In genomic region chr3:63294791-63295190, GRCm38 (mm10) we compare ENCODE assay signal across 10 mouse cellular contexts. TPM values are rescaled to one million over a fixed set of nuclear protein-coding genes. Genes with fewer than 3 reads are reported as not detected.
DNase-seq lines count a peak whose midpoint lies in the region; ATAC-seq and TF ChIP-seq lines count a peak whose summit lies in the region.
"Had no signal": no experiment of that assay in that cellular context is flagged by ENCODE, and none has a peak within 500 bp of the region (broad histone marks: within the 10 kb centered on the region; RNA-seq: fewer than 3 reads in every experiment).

No protein-coding gene starts in this region.

- ATAC-seq in forebrain, embryonic 13.5 days, result no peak
- no peak for ATAC-seq in limb, embryonic 13.5 days (ENCODE audit: low FRiP score, low read depth)

- H3K4me2 ChIP-seq in forebrain, embryonic 13.5 days, result peak overlapping the region; percentile 100
- H3K4me2 ChIP-seq in limb, embryonic 13.5 days (replicated peaks), result peak overlapping the region; percentile 83

- no peaks in the 10 kb centered on the region for H3K9me3 ChIP-seq in E14TG2a.4 (ENCODE audit: low read length)
- no peaks in the 10 kb centered on the region for H3K9me3 ChIP-seq in forebrain, embryonic 13.5 days (replicated peaks)
- H3K9me3 ChIP-seq in limb, embryonic 13.5 days, result no peaks in the 10 kb centered on the region
- H3K9me3 ChIP-seq: liver, embryonic 13.5 days had no signal

- H3K9ac ChIP-seq in forebrain, embryonic 13.5 days, result peak overlapping the region; percentile 67; the same call in 1 of the 2 replicates
- peak overlapping the region; percentile 91 for H3K9ac ChIP-seq in limb, embryonic 13.5 days
- H3K9ac ChIP-seq: liver, embryonic 13.5 days had no signal

- WGBS in forebrain, embryonic 13.5 days, result 37% methylated on average over 4 of the region's 4 CpGs
- 39% methylated on average over 4 of the region's 4 CpGs for WGBS in limb, embryonic 13.5 days

- peak overlapping the region; percentile 80; the same call in 1 of the 2 replicates for H3K4me3 ChIP-seq in gastrocnemius, adult 2 months
- peak overlapping the region; percentile 94 for H3K4me3 ChIP-seq in E14TG2a.4 (replicated peaks; ENCODE audit: low read length)
- H3K4me3 ChIP-seq in forebrain, embryonic 13.5 days, result peak overlapping the region; percentile 70
- H3K4me3 ChIP-seq in limb, embryonic 13.5 days, result peak overlapping the region; percentile 79

- peaks cover 40% of the 10 kb centered on the region for H3K4me1 ChIP-seq in E14TG2a.4 (replicated peaks; ENCODE audit: low read depth, low read length)
- peaks cover 4% of the 10 kb centered on the region; the same call in 1 of the 2 replicates for H3K4me1 ChIP-seq in forebrain, embryonic 13.5 days
- H3K4me1 ChIP-seq in limb, embryonic 13.5 days, result 0 out of 2 replicates have a peak, but pooled peaks cover 20% of the 10 kb centered on the region
- H3K4me1 ChIP-seq: liver, embryonic 13.5 days had no signal

- intact Hi-C loops in gastrocnemius, adult 2 months (cut with DNase I), result no loop called here
- intact Hi-C loops in left cerebral cortex, postnatal 4 days (cut with DNase I), result no loop called here
- intact Hi-C loops in left cerebral cortex, postnatal 25 days (cut with DNase I), result no loop called here

- no peak for TF ChIP-seq CTCF in gastrocnemius, adult 2 months (IDR thresholded peaks at IDR 0.05)
- TF ChIP-seq CTCF in E14TG2a.4 (conservative IDR thresholded peaks at IDR 0.05; ENCODE audit: low read length), result no peak

- H3K27ac ChIP-seq in gastrocnemius, adult 2 months, result no peak overlapping the region
- H3K27ac ChIP-seq in forebrain, embryonic 13.5 days, result no peak overlapping the region
- H3K27ac ChIP-seq in limb, embryonic 13.5 days, result peak overlapping the region; percentile 96; the same call in 1 of the 2 replicates
- H3K27ac ChIP-seq: liver, embryonic 13.5 days had no signal

- no peaks in the 10 kb centered on the region for H3K36me3 ChIP-seq in E14TG2a.4 (ENCODE audit: insufficient read depth, low read length)
- H3K36me3 ChIP-seq in forebrain, embryonic 13.5 days (ENCODE audit: poor library complexity, severe bottlenecking), result no peaks in the 10 kb centered on the region
- no peaks in the 10 kb centered on the region for H3K36me3 ChIP-seq in limb, embryonic 13.5 days
- H3K36me3 ChIP-seq: liver, embryonic 13.5 days had no signal

- no peak for DNase-seq in gastrocnemius, adult 2 months
- no peak for DNase-seq in gastrocnemius, postnatal 10 days
- no peak for DNase-seq in left cerebral cortex, postnatal 4 days
- no peak for DNase-seq in left cerebral cortex, postnatal 25 days (ENCODE audit: low spot score in 2 of 2)
- no peak for DNase-seq in adrenal gland, postnatal 10 days
- DNase-seq: liver, embryonic 13.5 days; thymus, postnatal 25 days had no signal

- H3K27me3 ChIP-seq in E14TG2a.4 (ENCODE audit: insufficient read depth, low read length), result no peaks in the 10 kb centered on the region
- peaks cover 23% of the 10 kb centered on the region for H3K27me3 ChIP-seq in forebrain, embryonic 13.5 days
- H3K27me3 ChIP-seq in limb, embryonic 13.5 days, result no peaks in the 10 kb centered on the region

RNA-seq across cellular contexts. Expression of gene Mme, which starts 53.5 kb away (rescaled TPM):
- total RNA-seq in gastrocnemius, adult 2 months (2021), result 1 to 10 TPM; 3.1 to 5.2 TPM
- 10 to 100 TPM; 10.1 to 11.1 TPM for total RNA-seq in gastrocnemius, postnatal 10 days (2021)
- polyA plus RNA-seq in forebrain, embryonic 13.5 days (2015; fragmentation: Nextera tagmentation; extraction: Ambion mirVana), result 1.6 and 2.6 TPM in 2 replicates
- 44.9 and 47.6 TPM in 2 replicates for polyA plus RNA-seq in limb, embryonic 13.5 days (2015; fragmentation: Nextera tagmentation; extraction: Ambion mirVana)
- total RNA-seq in left cerebral cortex, postnatal 4 days (2021), result 10 to 100 TPM in 1 of 2 experiments, 1 to 10 TPM in 1; 9.0 to 12.5 TPM
- total RNA-seq in left cerebral cortex, postnatal 25 days (2021), result 10 to 100 TPM in 1 of 2 experiments, 1 to 10 TPM in 1; 6.0 to 14.4 TPM
- 10 to 100 TPM; 40.7 to 48.7 TPM for total RNA-seq in adrenal gland, postnatal 10 days (2021)
